Mouse (Mus musculus) neural tube, embryonic 11.5 days (tissue): Measurements from ENCODE around the gene St6gal1. TPM values are rescaled to one million over a fixed set of nuclear protein-coding genes. Genes with fewer than 3 reads are reported as not detected.

Experiments
- ATAC-seq: fragments of 200-750 bp; cut with Nextera tagmentation; 2 replicates; pipeline ENCODE4 v1.8.0; 2017; ENCODE audit warnings: moderate number of reproducible peaks, mild to moderate bottlenecking, moderate TSS enrichment, moderate library complexity; ENCODE audit not compliant: insufficient read depth, low FRiP score, low TSS enrichment
- DNase-seq: peaks from one replicate; pipeline ENCODE4 v3.0.0-alpha.2; 2015; ENCODE audit warnings: low spot score
- H3K27ac ChIP-seq: fragments of 300-500 bp; sonication (generic); 2 replicates; pipeline ENCODE4 v1.5.1; 2014; ENCODE audit warnings: low read depth, mild to moderate bottlenecking, low read length
- H3K27me3 ChIP-seq: fragments of 300-500 bp; sonication (generic); 2 replicates; pipeline ENCODE4 v1.6.1; 2014; ENCODE audit warnings: mild to moderate bottlenecking, low read length, mixed read lengths; ENCODE audit not compliant: control insufficient read depth, insufficient read depth
- H3K36me3 ChIP-seq: fragments of 300-500 bp; sonication (generic); 2 replicates; pipeline ENCODE4 v1.6.1; 2014; ENCODE audit warnings: mild to moderate bottlenecking, low read length, moderate library complexity, mixed read lengths; ENCODE audit not compliant: control insufficient read depth, insufficient read depth
- H3K4me1 ChIP-seq: fragments of 300-500 bp; sonication (generic); 2 replicates; pipeline ENCODE4 v1.6.1; 2014; ENCODE audit warnings: low read length, mixed read lengths; ENCODE audit not compliant: control insufficient read depth, insufficient read depth
- H3K4me2 ChIP-seq: fragments of 300-500 bp; sonication (generic); 2 replicates; pipeline ENCODE4 v1.6.1; 2014; ENCODE audit warnings: low read depth, mild to moderate bottlenecking, moderate library complexity
- H3K4me3 ChIP-seq: fragments of 300-500 bp; sonication (generic); 2 replicates; pipeline ENCODE4 v1.5.1; 2014; ENCODE audit warnings: low read depth, low read length
- H3K9ac ChIP-seq: fragments of 300-500 bp; sonication (generic); 2 replicates; pipeline ENCODE4 v1.6.1; 2014; ENCODE audit warnings: mild to moderate bottlenecking, low read length
- H3K9me3 ChIP-seq: fragments of 300-500 bp; sonication (generic); 2 replicates; pipeline ENCODE4 v1.6.1; 2016; ENCODE audit warnings: low read length; ENCODE audit not compliant: control insufficient read depth
- WGBS: fragments of 180-500 bp; shearing (Covaris S2); extraction: QIAGEN DNeasy Blood & Tissue Kit; methylation state at CpG from one replicate; pipeline ENCODE4 v1.1.7; 2014; 5-methylcytosine and 5-hydroxymethylcytosine counted together
- polyA plus RNA-seq: library from polyadenylated mRNA; unstranded; fragments of >200 nt; fragmentation: Nextera tagmentation; extraction: Ambion mirVana; gene quantifications from 2 replicates; pipeline ENCODE4 v1.2.1, GENCODE M21; 2014

The St6gal1 gene
- polyA plus RNA-seq, 1 experiment from 2014 or later, result 39.7 TPM

GRCm38 (mm10) chr16:23403008-23403755 lies 178.6 kb downstream of the St6gal1 start:
- ATAC-seq, result no peak
- 57% methylated on average over 8 of the region's 8 CpGs for WGBS

More at GRCm38 (mm10) chr16:23403008-23403755, 178.6 kb downstream of the St6gal1 start:
- Histone ChIP-seq H3K27me3 (no peaks in the 10 kb centered on the region), H3K4me2 (no peak overlapping the region), H3K27ac (no peak overlapping the region), H3K9ac (no peak overlapping the region), H3K36me3 (no peaks in the 10 kb centered on the region), H3K9me3 (no peaks in the 10 kb centered on the region), H3K4me3 (no peak overlapping the region), H3K4me1 (no peaks in the 10 kb centered on the region)
- peak; percentile 76 for DNase-seq

Other genes with a start within 250 kb of the St6gal1 start
- 0.36 TPM in 1 of 2 replicates, not detected in the other for gene Kng2, start 195.3 kb upstream of the St6gal1 start, polyA plus RNA-seq
- gene Kng1, start 166.9 kb upstream of the St6gal1 start, polyA plus RNA-seq, result not detected in 2 replicates
- gene Eif4a2, start 117.3 kb upstream of the St6gal1 start, polyA plus RNA-seq, result 217 and 230 TPM in 2 replicates
- 150 and 184 TPM in 2 replicates for gene Rfc4, start 97.0 kb upstream of the St6gal1 start, polyA plus RNA-seq
- not detected in 2 replicates for gene Adipoq, start 78.2 kb upstream of the St6gal1 start, polyA plus RNA-seq
- not detected in 2 replicates for gene Rtp1, start 204.4 kb downstream of the St6gal1 start, polyA plus RNA-seq